Mouse (Mus musculus) left cerebral cortex, adult 18-20 months (tissue): ENCODE data around the gene Ffar2. TPM values are rescaled to one million over a fixed set of nuclear protein-coding genes. Genes with fewer than 3 reads are reported as not detected.
"Not testable (repeated sequence)": the region's sequence is repeated elsewhere in the genome, so short reads cannot be mapped to it uniquely, and the experiment has no call there.

Source experiments
- DNase-seq, 2 experiments: peaks; one replicate each; pipeline ENCODE4 v3.0.0; 2021 to 2022; ENCODE audit warnings: low spot score in 2 of 2, mixed read lengths in 1 of 2
- long read RNA-seq, 2 experiments: library from polyadenylated mRNA; stranded (forward); transcript quantifications; one replicate each; pipeline ENCODE4 v2.0.0; 2021
- total RNA-seq, 2 experiments: library from RNA; stranded (reverse); gene quantifications; 2 replicates each; pipeline ENCODE4 v1.2.3; 2021

Ffar2 gene
- total RNA-seq = not detected
- long read RNA-seq, experiment 1 = 0 reads
- long read RNA-seq, experiment 2 = 0 reads

GRCm38 (mm10) chr7:30823675-30824074 lies at the start of gene Ffar2:
Ffar2 (minus strand) TSS chr7:30823775.
- DNase-seq = no peak

DNA sequence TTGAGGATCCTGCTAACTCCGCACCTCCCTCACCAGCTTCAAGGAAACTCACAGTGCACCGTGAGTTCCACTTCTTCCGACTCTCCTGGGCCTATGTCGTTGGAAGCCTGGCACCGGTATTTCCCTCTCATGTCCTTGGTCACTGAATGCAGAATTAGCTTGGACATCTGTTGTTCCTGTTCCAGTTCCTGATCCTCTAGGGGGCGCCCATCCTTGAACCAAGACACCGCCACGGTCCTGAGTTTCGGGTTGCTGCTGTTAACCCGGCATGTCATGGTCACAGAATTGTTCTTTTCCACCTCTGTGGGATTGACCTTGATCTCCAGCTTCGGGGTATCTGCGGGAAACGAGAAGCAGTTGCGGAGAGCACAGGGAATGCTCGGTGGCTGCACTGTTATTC lies 49.5 kb upstream of the Ffar2 start:
- peak; percentile 68 to 79 for DNase-seq

- no peak for DNase-seq
Measured at GRCm38 (mm10) chr7:30863386-30863785, 39.8 kb upstream of the Ffar2 start.

- DNase-seq = no peak
Measured at GRCm38 (mm10) chr7:30861464-30861863, 37.9 kb upstream of the Ffar2 start, which contains the start of gene Ffar1. Ffar1 (minus strand) TSS chr7:30861564.

- DNase-seq = peak; percentile 39 to 46
Measured at GRCm38 (mm10) chr7:30859635-30860402, 36.2 kb upstream of the Ffar2 start.

- peak; percentile 78 to 79 for DNase-seq
Measured at GRCm38 (mm10) chr7:30859290-30859634, 35.7 kb upstream of the Ffar2 start.

GRCm38 (mm10) chr7:30857746-30858145 lies 34.2 kb upstream of the Ffar2 start:
- no peak for DNase-seq

- no peak for DNase-seq
Measured at GRCm38 (mm10) chr7:30856078-30856477, 32.5 kb upstream of the Ffar2 start, which contains the start of gene Ffar3. Ffar3 (minus strand) TSS chr7:30856178.

- no peak for DNase-seq
Measured at GRCm38 (mm10) chr7:30851421-30851820, 27.8 kb upstream of the Ffar2 start.

GRCm38 (mm10) chr7:30847934-30848333 lies 24.4 kb upstream of the Ffar2 start:
- DNase-seq = no peak

DNA sequence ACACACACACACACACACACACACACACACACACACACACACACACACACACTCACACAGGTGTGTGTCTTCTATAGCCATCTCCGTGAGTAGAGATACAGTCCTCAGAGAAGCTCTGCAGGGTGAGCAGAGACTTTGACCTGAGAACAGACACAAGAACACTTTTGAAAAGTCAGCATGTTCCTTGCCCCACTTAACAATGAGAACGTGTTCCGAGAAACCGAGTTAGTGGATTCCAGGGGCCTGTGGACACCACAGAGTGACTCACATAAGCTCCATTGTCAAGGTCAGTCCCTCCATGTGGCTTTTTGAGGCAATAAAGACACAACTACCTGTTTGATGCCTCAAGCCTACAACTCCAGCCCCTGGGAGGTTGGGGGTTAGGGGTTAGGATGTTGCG lies 23.8 kb upstream of the Ffar2 start:
- DNase-seq = no peak

- no peak for DNase-seq
Measured at GRCm38 (mm10) chr7:30846505-30847053, 23.0 kb upstream of the Ffar2 start.

GRCm38 (mm10) chr7:30844676-30845297 lies 21.2 kb upstream of the Ffar2 start:
- no peak for DNase-seq

GRCm38 (mm10) chr7:30842092-30842491 lies 18.5 kb upstream of the Ffar2 start:
- DNase-seq = no peak

GRCm38 (mm10) chr7:30841379-30841778 lies 17.8 kb upstream of the Ffar2 start:
- no peak for DNase-seq

DNA sequence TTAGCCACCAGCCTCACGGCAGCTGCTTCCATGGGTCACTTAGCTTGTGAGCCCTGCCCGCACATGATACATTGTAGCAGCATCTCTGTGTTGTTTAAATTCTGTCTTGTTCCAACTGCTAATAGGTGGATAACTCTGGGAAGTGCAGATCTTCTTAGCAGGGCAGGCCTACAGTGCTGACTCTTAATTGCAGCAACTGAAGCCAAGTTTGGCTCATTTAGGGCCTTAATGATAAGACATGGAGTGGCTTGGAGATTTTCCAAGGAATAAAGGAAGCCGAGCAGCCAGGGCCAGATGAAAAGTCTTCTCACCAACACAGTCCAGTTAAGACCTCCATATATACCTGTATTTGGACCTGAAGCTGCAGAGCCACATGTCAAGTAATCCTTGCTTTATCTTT lies 16.7 kb upstream of the Ffar2 start:
- DNase-seq = no peak

DNA sequence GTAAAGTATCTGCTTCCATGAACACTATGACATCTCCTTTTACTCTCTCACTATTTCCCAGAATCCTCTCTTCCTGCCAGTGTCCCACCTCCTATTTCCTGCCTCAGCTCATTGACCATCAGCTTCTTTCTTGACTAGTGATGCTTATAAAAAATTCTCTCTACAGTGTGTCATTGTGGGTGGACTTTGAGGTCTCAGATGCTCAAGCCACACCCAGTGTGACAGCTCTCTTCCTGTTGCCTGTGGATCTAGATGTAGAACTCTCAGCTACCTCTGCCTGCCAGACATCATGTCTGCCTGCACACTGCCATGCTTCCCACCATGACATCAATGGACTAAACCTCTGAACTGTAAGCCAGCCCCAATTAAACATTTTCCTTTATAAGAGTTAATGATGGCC lies 13.7 kb upstream of the Ffar2 start:
- no peak for DNase-seq

GRCm38 (mm10) chr7:30832684-30833083 lies 9.1 kb upstream of the Ffar2 start:
- not testable (repeated sequence) for DNase-seq

- DNase-seq = no peak
Measured at GRCm38 (mm10) chr7:30832261-30832660, 8.7 kb upstream of the Ffar2 start.

GRCm38 (mm10) chr7:30829428-30829827 lies 5.9 kb upstream of the Ffar2 start:
- no peak for DNase-seq

GRCm38 (mm10) chr7:30828871-30829270 lies 5.3 kb upstream of the Ffar2 start:
- not testable (repeated sequence) for DNase-seq

DNA sequence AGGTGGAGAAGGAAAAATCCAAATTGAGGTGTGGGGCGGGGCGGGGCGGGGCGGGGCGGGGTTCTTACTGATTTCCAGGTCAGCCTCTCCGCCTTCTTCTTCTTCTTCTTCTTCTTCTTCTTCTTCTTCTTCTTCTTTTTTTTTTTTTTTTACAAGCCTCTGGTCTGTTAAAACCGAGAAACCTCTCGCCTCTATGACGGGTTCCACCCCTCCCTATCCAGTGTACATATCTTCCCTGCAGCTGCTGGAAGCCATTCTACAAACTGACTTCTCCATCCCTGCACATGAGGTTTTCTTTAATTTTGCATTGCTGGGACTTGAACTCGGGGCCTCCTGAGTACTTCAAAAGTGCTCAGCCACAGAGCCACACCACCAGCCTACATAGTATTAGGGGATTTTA lies 3.1 kb upstream of the Ffar2 start:
- DNase-seq = no peak
